Mouse (Mus musculus): Measurements from ENCODE around the gene Slc16a3. TPM values are rescaled to one million over a fixed set of nuclear protein-coding genes. Genes with fewer than 3 reads are reported as not detected.

Gene Slc16a3
- 3.2 and 3.9 TPM in 2 replicates for polyA plus RNA-seq (2012; rRNA removed)

DNA sequence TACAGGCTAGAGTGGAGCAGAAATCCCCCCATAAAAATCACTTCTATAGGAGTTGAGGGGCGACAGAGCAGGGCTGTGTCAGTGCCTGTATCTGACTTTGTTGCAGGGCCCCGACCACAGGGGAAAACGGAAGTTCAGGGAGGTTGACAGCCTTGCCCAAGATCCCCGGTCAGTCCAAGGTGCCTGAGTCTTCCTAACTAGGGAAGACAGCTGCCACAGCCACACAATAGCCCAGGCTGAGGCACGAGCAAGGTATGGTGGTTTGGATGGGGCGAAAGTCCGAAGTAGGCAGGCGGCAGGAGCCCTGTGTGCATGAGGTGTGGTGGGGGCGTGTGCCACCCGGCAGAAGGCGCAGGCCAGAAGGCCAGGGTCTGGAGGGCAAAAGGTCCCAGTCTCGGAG, at the start of gene Slc16a3:
Slc16a3 (plus strand) TSS at position 153 of the 400 bp plus-strand sequence.
- no peak for DNase-seq (ENCODE audit: extremely low spot score in 1 of 2, low spot score in 1 of 2)

DNA sequence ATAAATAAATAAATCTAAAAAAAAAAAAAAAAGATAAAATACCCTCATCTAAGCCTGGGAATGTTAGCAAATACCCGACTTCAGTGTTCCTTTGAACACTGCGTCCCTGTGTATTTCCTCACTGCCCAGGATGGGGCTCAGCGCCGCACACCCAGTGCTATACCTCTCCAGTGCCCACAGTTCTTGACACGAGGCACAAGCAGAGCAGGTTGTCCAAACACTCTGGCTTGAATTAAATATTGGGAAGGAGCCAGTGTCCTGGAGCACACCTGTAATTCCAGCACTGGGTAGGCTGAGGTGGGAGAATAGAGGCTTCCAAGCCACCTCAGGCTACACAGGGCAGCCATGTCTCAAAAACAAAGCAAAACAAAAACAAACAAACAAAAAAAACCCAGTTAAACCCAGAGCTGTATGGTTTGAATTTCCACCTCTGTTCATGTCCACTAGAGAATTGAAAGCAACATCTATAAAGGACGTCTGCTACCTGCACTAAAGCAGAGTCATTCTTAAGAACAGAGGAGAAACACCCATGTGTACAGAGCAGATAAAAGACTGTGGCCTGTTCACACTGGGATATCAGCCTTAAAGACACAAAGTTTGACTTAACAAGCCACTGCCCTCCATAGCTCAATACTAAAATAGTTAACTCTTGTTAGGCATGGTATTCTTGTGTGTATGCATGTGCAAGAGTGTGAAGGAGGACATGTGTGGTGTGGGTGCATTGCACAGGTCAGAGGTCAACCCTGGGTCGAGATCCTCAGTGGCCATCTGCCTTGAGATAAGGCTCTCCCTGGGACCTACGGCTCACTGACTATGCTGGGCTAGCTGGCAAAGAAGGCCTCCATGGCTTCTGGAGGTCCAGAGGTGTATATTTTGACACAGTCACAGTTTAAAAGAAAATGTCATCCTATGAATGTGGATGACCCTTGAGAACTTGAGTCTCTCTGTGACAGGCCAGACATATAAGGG, 47.7 kb upstream of the Slc16a3 start:
- DNase-seq (ENCODE audit: extremely low spot score in 1 of 2, low spot score in 1 of 2) = no peak

DNA sequence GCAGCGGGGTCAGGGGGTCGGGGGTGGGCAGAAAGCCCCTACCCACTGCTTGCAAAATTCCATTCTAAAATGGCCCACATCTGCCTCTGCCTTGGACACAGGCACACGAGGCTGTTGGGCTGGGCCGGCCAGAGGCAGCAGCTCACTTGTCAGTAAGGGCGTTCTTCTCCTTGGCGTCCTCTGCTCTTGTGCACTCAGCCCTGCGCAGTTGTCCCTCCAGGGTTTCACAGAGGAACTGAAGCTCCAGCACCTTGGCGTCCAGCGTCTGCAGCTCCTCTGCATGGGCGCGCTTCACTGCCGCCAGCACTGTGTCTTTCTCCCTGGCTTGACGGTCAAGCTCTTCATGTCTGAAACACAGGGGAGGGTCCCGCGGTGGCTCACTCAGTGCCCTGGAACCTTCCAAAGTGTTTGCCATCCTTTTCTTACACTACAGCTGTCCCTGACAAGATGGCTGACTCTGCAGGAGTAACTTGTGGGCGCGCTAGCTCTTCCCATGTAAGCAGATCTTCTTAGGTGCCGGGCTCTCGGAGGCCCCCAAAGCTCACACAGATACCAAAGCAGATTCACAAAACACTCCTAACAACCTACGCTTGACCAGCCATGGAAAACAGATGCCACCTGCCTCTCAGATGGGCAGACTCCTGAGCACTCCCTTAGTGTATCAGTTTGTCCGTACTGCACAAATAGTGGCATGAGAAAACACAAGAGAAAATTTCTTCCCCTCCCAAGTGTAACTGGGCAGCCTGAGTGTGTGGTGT, 46.4 kb upstream of the Slc16a3 start:
- no peak for DNase-seq (ENCODE audit: extremely low spot score in 1 of 2, low spot score in 1 of 2)

DNA sequence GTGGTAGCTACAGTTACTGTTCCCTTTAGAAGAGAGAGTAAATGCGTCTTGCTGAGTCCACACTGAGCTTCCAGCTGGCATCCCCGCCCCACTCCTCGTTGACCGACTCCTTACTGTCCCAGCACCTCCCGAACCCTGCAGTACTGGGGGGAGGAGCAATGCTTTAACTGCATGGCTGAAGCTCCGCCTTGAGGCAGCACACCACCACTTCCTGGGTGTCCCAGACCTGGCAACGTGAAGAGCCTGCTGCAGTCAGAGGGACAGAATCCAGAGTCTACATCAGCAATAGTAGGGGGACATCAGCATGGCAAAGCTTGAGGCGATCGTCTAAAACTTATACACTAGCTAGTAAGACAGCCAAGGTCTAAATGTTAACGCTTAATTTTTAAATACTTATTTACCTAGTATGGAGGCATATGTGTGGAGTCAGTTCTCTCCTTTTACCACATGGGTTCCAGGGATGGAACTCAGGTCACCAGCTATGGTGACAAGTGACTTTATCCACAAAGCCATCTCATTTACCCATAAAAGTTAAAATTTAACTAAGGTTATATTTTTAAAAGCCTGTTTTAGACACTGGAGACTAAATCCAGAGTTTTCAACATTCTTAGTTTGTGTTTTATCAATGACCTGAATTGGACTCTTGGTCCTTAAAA, 45.7 kb upstream of the Slc16a3 start:
- DNase-seq (ENCODE audit: extremely low spot score in 1 of 2, low spot score in 1 of 2) = no peak

DNA sequence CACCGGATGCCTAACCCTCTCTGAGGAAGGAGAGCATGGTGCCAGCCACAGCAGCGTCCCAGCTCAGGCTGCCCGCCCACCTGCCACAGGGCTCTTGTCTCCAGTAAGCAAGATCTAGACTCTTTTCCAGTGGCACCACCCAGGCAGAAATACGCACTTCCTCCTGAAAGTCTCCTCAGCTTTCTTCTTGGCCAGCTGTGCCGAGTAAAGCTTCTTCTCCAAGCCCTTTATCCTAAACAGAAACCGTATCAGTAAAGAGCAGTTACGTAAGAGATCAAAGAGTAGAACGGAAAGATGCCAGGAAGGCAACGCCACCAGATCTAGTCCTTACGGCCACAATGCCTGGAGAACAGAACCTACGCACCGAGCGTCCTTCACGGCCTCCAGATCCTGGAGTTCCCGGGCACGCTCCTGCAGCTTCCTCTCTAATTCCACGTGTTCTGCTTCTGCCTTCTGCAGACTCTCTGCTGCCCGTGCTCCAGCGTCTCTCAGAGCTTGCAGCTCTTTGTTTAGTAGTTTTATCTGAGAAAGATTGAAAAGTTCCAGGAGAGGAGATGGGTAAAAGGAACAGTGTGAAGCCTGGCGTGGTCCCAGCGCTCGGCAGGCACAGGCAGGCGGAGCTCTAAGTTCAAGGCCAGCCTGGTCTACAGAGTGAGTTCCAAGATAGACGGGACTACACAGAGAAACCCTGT, 45.0 kb upstream of the Slc16a3 start:
- peak in 1 of 2 experiments; percentile 25 for DNase-seq (ENCODE audit: extremely low spot score in 1 of 2, low spot score in 1 of 2)

- DNase-seq (ENCODE audit: extremely low spot score in 1 of 2, low spot score in 1 of 2) = no peak
Observed at GRCm38 (mm10) chr11:120904561-120904960, 43.7 kb upstream of the Slc16a3 start.

- DNase-seq (ENCODE audit: extremely low spot score in 1 of 2, low spot score in 1 of 2) = peak; percentile 40 to 81
Observed at GRCm38 (mm10) chr11:120905430-120905873, 42.8 kb upstream of the Slc16a3 start.

GRCm38 (mm10) chr11:120913796-120914195, 34.5 kb upstream of the Slc16a3 start:
- DNase-seq (ENCODE audit: extremely low spot score in 1 of 2, low spot score in 1 of 2) = no peak

- no peak for DNase-seq (ENCODE audit: extremely low spot score in 1 of 2, low spot score in 1 of 2)
Observed at GRCm38 (mm10) chr11:120916477-120916876, 31.8 kb upstream of the Slc16a3 start.

GRCm38 (mm10) chr11:120917756-120918155, 30.5 kb upstream of the Slc16a3 start:
- DNase-seq (ENCODE audit: extremely low spot score in 1 of 2, low spot score in 1 of 2) = no peak

DNA sequence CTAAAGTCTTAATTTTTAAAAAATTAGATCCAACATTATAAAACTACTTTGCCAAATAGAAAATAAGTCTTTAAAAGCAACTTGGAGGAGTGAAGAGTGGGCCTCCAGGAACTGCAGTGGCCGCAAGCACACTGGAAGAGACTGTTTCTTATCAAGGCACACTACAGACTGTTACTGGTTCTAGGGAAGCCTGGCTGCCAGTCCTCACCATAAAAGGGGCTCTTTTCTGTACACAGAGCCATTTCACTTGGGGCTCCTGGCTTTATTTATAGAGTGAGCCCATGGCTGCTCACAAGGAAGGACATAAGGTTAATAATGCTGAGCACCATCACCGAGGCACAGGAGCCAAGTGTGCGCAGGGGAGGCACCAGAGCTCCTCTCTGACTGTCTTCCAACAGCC, 25.8 kb upstream of the Slc16a3 start:
- no peak for DNase-seq (ENCODE audit: extremely low spot score in 1 of 2, low spot score in 1 of 2)

GRCm38 (mm10) chr11:120928468-120928867, 19.8 kb upstream of the Slc16a3 start:
- no peak for DNase-seq (ENCODE audit: extremely low spot score in 1 of 2, low spot score in 1 of 2)

DNA sequence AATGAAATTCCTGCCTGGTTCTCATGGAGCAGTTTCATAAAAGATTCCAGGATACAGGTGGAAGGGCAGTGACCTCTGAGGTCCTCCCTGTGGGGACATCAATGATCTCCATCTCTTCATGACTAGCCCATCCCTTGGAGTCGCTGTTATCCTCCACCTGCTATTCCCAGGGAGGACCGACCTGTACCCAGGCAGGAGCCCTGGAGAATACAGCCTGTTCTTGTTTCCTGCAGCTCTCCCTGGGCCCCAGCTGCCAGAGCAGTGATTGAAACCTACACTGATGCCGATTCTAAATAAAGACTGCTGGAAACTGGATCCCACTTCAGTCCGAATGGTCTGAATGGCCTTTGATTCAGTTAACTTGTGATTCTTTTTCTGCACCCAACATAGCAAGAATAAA, 16.8 kb upstream of the Slc16a3 start:
- DNase-seq (ENCODE audit: extremely low spot score in 1 of 2, low spot score in 1 of 2) = no peak

DNA sequence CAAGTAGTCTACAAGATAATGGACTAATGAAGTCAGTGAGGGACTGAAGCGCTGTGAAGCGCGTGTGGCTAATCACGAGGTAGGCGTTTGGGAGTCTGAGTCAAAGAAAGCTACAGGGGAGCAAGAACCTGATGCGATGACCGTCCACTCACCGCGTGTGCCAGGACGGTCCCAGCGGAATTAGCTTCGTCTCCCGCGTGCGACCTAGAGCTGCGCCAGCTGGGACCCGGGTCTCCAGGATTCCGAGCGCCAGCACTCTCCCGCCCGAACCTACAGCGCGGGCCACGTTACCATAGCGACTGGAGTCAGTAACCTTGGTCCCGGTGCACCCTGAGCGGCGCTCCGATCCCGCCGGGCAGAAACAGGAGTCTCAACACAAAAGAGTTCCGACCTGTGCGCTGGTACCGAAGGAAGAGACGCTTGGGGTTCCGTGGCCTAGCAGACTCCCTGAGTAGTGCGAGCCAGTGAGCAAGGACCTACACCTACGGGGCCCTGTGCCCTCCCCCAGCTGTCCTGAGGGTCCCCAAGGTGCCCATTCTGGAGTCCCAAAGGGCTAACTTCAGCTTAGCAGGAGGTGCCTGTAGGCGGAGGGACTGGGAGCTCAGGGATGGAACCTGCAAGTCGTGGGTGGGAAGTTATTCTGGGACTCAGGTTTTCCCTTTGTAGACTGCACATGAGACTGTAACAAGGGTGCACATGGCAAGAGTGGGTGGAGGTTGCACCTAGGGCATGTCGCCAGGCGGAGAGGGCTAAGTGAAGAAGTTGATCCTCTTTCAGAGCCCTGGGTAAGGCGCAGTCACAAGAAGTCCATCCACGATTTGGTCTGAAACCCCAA, 15.5 kb upstream of the Slc16a3 start, which contains the start of gene Ccdc57:
Ccdc57 (minus strand) TSS at position 309 of the 835 bp plus-strand sequence.
- peak; percentile 79 to 97 for DNase-seq (ENCODE audit: extremely low spot score in 1 of 2, low spot score in 1 of 2)

DNA sequence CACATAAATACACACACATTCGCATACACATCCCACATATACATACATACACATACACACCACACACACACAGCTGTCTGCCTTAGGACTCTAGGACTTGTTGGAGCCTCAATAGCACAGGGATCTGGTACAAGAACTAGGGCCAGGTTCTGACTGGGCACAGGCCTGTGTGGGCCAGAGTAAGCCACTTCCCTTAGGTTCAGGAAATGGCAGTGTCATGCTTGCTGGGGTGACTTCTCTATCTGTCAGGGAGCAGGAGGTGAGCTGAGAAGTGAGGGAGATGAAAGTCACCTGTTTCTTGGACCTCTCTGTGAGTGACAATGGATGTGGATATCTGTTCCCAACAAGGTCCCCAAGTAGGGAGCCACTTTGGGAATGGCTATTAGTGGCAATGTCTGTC, 10.3 kb upstream of the Slc16a3 start:
- DNase-seq (ENCODE audit: extremely low spot score in 1 of 2, low spot score in 1 of 2) = no peak

GRCm38 (mm10) chr11:120938795-120939194, 9.5 kb upstream of the Slc16a3 start:
- no peak for DNase-seq (ENCODE audit: extremely low spot score in 1 of 2, low spot score in 1 of 2)

- no peak for DNase-seq (ENCODE audit: extremely low spot score in 1 of 2, low spot score in 1 of 2)
Observed at GRCm38 (mm10) chr11:120939712-120940341, 8.5 kb upstream of the Slc16a3 start.

DNA sequence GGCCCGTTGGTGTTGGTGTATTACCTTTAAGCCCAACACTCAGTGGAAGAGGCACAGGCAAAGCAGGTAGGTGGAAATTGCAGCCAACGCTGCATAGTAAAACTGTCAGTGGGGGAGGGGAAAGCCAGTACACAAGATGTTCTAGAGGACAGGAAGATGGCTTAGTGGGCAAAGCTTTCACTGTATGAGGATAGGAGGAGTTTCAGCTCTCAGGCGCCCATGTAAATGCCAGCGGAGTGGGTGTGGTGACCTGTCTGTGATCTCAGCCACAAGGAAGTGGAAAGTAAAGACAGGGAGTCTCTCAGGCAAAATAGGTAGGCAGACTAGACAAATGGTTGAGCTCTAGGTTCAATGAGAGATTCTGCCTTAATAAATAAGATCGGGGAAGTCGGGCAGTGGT, 7.3 kb upstream of the Slc16a3 start:
- DNase-seq (ENCODE audit: extremely low spot score in 1 of 2, low spot score in 1 of 2) = no peak

DNA sequence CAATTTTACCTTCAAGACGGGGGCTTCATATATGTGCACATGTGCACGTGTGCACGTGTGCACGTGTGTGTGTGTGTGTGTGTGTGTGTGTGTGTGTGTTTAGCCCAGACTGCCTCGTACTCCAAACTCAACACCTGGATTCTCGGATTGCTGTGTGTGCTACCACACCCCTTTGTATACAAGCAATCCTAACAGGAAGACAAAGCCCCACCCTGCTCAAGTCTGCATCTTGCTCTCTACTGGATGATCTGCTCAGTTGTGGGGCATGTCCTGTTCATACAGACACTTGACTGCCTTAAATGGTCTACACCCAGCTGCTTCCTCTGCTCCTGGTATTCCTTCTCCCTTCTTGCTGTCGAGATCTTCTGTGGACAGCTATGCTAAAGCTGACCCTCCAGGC, 3.0 kb upstream of the Slc16a3 start:
- no peak for DNase-seq (ENCODE audit: extremely low spot score in 1 of 2, low spot score in 1 of 2)

Data from frontal cortex, adult 2 months (tissue).